Mouse (Mus musculus) small intestine, adult 2 months (tissue): ENCODE measurements around the gene Gm7030. TPM values are rescaled to one million over a fixed set of nuclear protein-coding genes. Genes with fewer than 3 reads are reported as not detected.
"Not testable (repeated sequence)": the region's sequence is repeated elsewhere in the genome, so short reads cannot be mapped to it uniquely, and the experiment has no call there.

ENCODE experiments used
- H3K27ac ChIP-seq: fragments of 200-500 bp; 2 replicates; pipeline ENCODE4 v1.5.1; 2012; ENCODE audit warnings: low read depth, low read length, control low read depth, inconsistent platforms; ENCODE audit not compliant: insufficient read depth
- H3K27me3 ChIP-seq: fragments of 200-500 bp; 2 replicates; pipeline ENCODE4 v1.6.1; 2012; ENCODE audit warnings: mild to moderate bottlenecking, moderate library complexity, low read length, inconsistent platforms; ENCODE audit not compliant: control insufficient read depth, insufficient read depth
- H3K36me3 ChIP-seq: fragments of 200-500 bp; 2 replicates; pipeline ENCODE4 v1.6.1; 2012; ENCODE audit warnings: mild to moderate bottlenecking, low read length, control low read depth, inconsistent platforms; ENCODE audit not compliant: control insufficient read depth, insufficient read depth
- H3K4me1 ChIP-seq: fragments of 200-500 bp; 2 replicates; pipeline ENCODE4 v1.6.1; 2012; ENCODE audit warnings: low read length, inconsistent platforms, mixed read lengths; ENCODE audit not compliant: control insufficient read depth, insufficient read depth, insufficient read length
- H3K4me3 ChIP-seq: fragments of 200-500 bp; 2 replicates; pipeline ENCODE4 v1.5.1; 2012; ENCODE audit warnings: low read depth, mild to moderate bottlenecking, control low read depth, inconsistent platforms, low read length, moderate library complexity
- CTCF ChIP-seq: fragments of 200-500 bp; IDR thresholded peaks from 2 replicates; pipeline ENCODE4 v1.5.1; 2012; ENCODE audit warnings: low read depth, mild to moderate bottlenecking, control low read depth, inconsistent platforms, low read length, moderate library complexity, mixed read lengths; ENCODE audit not compliant: insufficient replicate concordance, insufficient read length; ENCODE audit errors: extremely low read depth
- POLR2A ChIP-seq: fragments of 200-500 bp; IDR thresholded peaks from 2 replicates; pipeline ENCODE4 v1.6.1; 2012; ENCODE audit warnings: low read depth, mild to moderate bottlenecking, control low read depth, inconsistent platforms, low read length, moderate library complexity
- WGBS: fragments of 180-500 bp; shearing (Covaris S2); methylation state at CpG from one replicate; pipeline ENCODE4 v1.1.7; 2018; 5-methylcytosine and 5-hydroxymethylcytosine counted together
- polyA plus RNA-seq: library from polyadenylated mRNA; depleted of rRNA; stranded (reverse); fragments of >200 nt; gene quantifications from 2 replicates; pipeline ENCODE4 v1.2.3, GENCODE M21; 2012; rRNA removed

The Gm7030 gene
- polyA plus RNA-seq: 12.5 and 88.2 TPM in 2 replicates

GRCm38 (mm10) chr17:36128968-36129817, at the start of gene Gm7030:
TSS of gene Gm7030 (minus strand) at chr17:36129425.
- H3K4me1 ChIP-seq, H3K36me3 ChIP-seq, H3K27me3 ChIP-seq: not testable (repeated sequence)
- WGBS: 23% methylated on average over 27 of the region's 28 CpGs
- H3K27ac ChIP-seq: peak within 1 kb of the TSS; percentile 85
- H3K4me3 ChIP-seq: peak within 1 kb of the TSS; percentile 87

DNA sequence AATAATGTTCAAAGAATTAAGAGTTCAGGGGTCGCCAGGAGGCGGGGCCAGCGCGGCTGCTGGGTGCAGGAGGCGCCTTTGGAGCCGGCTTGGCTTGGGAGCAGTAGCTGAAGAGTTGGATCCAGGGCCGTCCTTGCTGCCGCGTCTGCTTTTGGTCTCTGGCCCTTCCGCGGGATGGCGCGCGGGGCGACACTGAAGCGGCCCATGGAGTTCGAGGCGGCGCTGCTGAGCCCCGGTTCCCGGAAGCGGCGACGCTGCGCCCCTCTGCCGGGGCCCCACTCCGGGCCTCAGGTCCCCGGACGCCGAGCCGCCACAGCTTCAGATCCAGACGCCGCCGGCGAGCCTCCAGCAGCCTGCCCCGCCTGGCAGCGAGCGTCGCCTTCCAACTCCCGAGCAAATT, 49.7 kb upstream of the Gm7030 start:
- H3K27me3 ChIP-seq, H3K4me1 ChIP-seq, H3K27ac ChIP-seq, H3K36me3 ChIP-seq: not testable (repeated sequence)
- under 1% methylated on average over 40 of the region's 40 CpGs for WGBS
- H3K4me3 ChIP-seq: peak overlapping the region; percentile 62

- H3K27me3 ChIP-seq, H3K36me3 ChIP-seq, H3K27ac ChIP-seq, H3K4me3 ChIP-seq, H3K4me1 ChIP-seq: not testable (repeated sequence)
- no CpG with 5 or more reads among the region's 2 CpGs for WGBS
These were observed 46.9 kb upstream of the Gm7030 start for GRCm38 (mm10) chr17:36176132-36176531.

- H3K4me3 ChIP-seq: no peak overlapping the region
- H3K36me3 ChIP-seq: peaks cover 2% of the 10 kb centered on the region; the same call in 1 of the 2 replicates
- TF ChIP-seq POLR2A: no peak
- TF ChIP-seq CTCF: no peak
- H3K4me1 ChIP-seq: no peaks in the 10 kb centered on the region; the same call in 1 of the 2 replicates
- peaks cover 4% of the 10 kb centered on the region; the same call in 1 of the 2 replicates for H3K27me3 ChIP-seq
- 19% methylated on average over 1 of the region's 1 CpGs for WGBS
- H3K27ac ChIP-seq: no peak overlapping the region
These were observed 41.1 kb upstream of the Gm7030 start for GRCm38 (mm10) chr17:36170287-36170814.

DNA sequence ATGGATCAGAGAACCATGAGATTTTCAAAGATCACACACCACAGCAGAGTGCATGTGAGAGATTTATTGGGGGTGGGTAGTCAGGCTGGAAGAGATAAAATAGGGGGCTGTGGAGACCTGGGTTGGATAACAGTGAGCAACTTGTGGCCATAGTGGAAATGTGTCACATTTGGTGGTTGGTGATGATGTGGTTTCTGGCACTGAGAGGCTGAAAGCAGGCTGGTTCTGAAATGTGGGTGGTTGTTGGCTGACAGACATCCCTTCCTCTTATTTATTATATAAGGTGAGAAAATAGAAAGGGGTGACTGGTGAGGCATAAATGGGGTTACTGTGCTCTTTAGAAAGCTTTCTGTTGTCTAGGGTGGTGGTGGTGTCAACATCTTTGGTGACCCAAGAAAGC, 40.5 kb upstream of the Gm7030 start:
- H3K27ac ChIP-seq: no peak overlapping the region
- H3K4me3 ChIP-seq: no peak overlapping the region
- H3K27me3 ChIP-seq: peaks cover 4% of the 10 kb centered on the region; the same call in 1 of the 2 replicates
- peaks cover 7% of the 10 kb centered on the region; the same call in 1 of the 2 replicates for H3K36me3 ChIP-seq
- TF ChIP-seq POLR2A: no peak
- TF ChIP-seq CTCF: no peak
- no peaks in the 10 kb centered on the region; the same call in 1 of the 2 replicates for H3K4me1 ChIP-seq

DNA sequence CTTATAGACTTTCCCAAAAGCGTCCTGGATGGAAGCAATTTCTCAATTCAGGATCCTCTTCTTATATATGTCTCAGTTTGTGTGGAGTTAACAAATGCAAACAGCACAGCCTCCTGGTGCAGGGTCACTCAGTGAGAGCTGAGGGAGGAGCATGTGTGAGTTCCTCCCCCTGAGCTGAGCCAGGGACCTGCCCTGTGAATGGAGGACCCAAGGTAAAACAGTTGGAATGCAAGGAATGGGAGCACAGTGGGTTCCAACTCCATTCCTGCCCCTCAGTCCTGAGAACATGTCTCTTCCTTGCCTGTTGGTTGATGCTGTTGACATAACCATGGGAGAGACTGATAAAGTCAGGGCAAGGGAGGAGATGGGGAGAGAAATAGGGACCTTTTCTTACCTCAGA, 39.9 kb upstream of the Gm7030 start:
- not testable (repeated sequence) for H3K4me3 ChIP-seq, H3K27me3 ChIP-seq, H3K27ac ChIP-seq, H3K4me1 ChIP-seq, H3K36me3 ChIP-seq
- 90% methylated on average over 1 of the region's 1 CpGs for WGBS

DNA sequence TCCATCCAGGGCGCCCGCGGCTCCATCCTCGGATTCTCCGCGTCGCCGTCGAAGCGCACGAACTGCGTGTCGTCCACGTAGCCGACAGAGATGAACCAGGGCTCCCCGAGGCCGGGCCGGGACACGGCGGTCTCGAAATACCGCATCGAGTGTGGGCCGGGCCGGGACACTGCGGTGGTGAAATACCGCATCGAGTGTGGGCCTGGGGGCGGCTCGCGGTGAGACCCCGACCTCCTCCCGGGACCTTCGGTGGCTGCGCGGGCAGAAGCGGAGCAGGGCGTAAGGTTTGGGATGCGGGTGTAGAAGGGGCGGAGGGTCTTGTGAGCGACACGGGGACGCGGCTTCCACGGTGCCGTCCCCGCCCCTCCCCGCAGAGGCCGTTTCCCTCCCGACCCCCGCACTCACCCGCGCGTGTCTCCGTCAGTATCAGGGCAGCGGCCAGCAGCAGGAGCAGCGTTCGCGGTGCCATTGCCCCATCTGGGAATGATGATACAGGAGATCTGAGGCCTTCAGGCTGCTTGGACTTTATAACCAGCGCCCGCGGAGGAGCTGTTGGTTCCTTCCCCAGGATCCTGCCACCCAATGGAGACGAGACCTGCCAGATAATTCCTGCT, 38.9 kb upstream of the Gm7030 start, which contains the start of gene Gm8909:
TSS of gene Gm8909 (minus strand) at position 499 of the 614 bp plus-strand sequence.
- 2% methylated on average over 63 of the region's 63 CpGs for WGBS
- H3K27me3 ChIP-seq: peaks cover 4% of the 10 kb centered on the region; the same call in 1 of the 2 replicates
- no peaks in the 10 kb centered on the region; the same call in 1 of the 2 replicates for H3K4me1 ChIP-seq
- peak within 1 kb of the TSS; percentile 83 for H3K27ac ChIP-seq
- peak within 1 kb of the TSS; percentile 70 for H3K4me3 ChIP-seq
- TF ChIP-seq POLR2A (peak; percentile 91), CTCF (no peak)
- peaks cover 10% of the 10 kb centered on the region for H3K36me3 ChIP-seq
